Mouse (Mus musculus): ENCODE data around the gene Ocel1.

Gene Ocel1

GRCm38 (mm10) chr8:71379512-71380075 is 8.5 kb downstream of the Ocel1 start:
- DNase-seq (ENCODE audit: low spot score in 2 of 2) = no peak

- no peak for DNase-seq (ENCODE audit: low spot score in 2 of 2)
Observed at GRCm38 (mm10) chr8:71380178-71381171, 9.4 kb downstream of the Ocel1 start.

GRCm38 (mm10) chr8:71381421-71381970 is 10.4 kb downstream of the Ocel1 start, which contains the start of gene Nr2f6:
Gene Nr2f6 (minus strand): TSS chr8:71381960.
- DNase-seq (ENCODE audit: low spot score in 2 of 2) = peak in 1 of 2 experiments; percentile 53

- DNase-seq (ENCODE audit: low spot score in 2 of 2) = peak; percentile 80 to 82
Observed at GRCm38 (mm10) chr8:71381971-71382961, 11.2 kb downstream of the Ocel1 start.

- DNase-seq (ENCODE audit: low spot score in 2 of 2) = no peak
Observed at GRCm38 (mm10) chr8:71383396-71383795, 12.3 kb downstream of the Ocel1 start.

GRCm38 (mm10) chr8:71383860-71384259 is 12.8 kb downstream of the Ocel1 start:
- DNase-seq (ENCODE audit: low spot score in 2 of 2) = no peak

GRCm38 (mm10) chr8:71385212-71385835 is 14.2 kb downstream of the Ocel1 start:
- DNase-seq (ENCODE audit: low spot score in 2 of 2) = no peak

GRCm38 (mm10) chr8:71388267-71388666 is 17.2 kb downstream of the Ocel1 start:
- DNase-seq (ENCODE audit: low spot score in 2 of 2) = no peak

GRCm38 (mm10) chr8:71391696-71392095 is 20.6 kb downstream of the Ocel1 start:
- no peak for DNase-seq (ENCODE audit: low spot score in 2 of 2)

GRCm38 (mm10) chr8:71392391-71392790 is 21.3 kb downstream of the Ocel1 start:
- no peak for DNase-seq (ENCODE audit: low spot score in 2 of 2)

GRCm38 (mm10) chr8:71392871-71393270 is 21.8 kb downstream of the Ocel1 start:
- DNase-seq (ENCODE audit: low spot score in 2 of 2) = no peak

- no peak for DNase-seq (ENCODE audit: low spot score in 2 of 2)
Observed at GRCm38 (mm10) chr8:71394481-71394880, 23.4 kb downstream of the Ocel1 start.

GRCm38 (mm10) chr8:71395071-71395470 is 24.0 kb downstream of the Ocel1 start:
- no peak for DNase-seq (ENCODE audit: low spot score in 2 of 2)

- no peak for DNase-seq (ENCODE audit: low spot score in 2 of 2)
Observed at GRCm38 (mm10) chr8:71395629-71396028, 24.5 kb downstream of the Ocel1 start, which contains the start of gene Ushbp1. Gene Ushbp1 (minus strand): TSS chr8:71395802.

- peak; percentile 92 to 94 for DNase-seq (ENCODE audit: low spot score in 2 of 2)
Observed at GRCm38 (mm10) chr8:71396639-71397305, 25.7 kb downstream of the Ocel1 start, which contains the start of gene Babam1. Gene Babam1 (plus strand): TSS chr8:71396861.

GRCm38 (mm10) chr8:71397701-71398100 is 26.6 kb downstream of the Ocel1 start:
- DNase-seq (ENCODE audit: low spot score in 2 of 2) = no peak

- DNase-seq (ENCODE audit: low spot score in 2 of 2) = no peak
Observed at GRCm38 (mm10) chr8:71400826-71401225, 29.7 kb downstream of the Ocel1 start.

GRCm38 (mm10) chr8:71401454-71401853 is 30.4 kb downstream of the Ocel1 start:
- DNase-seq (ENCODE audit: low spot score in 2 of 2) = no peak

- no peak for DNase-seq (ENCODE audit: low spot score in 2 of 2)
Observed at GRCm38 (mm10) chr8:71402446-71402964, 31.4 kb downstream of the Ocel1 start.

Measured in spleen, postnatal 36 days (tissue).